Mouse (Mus musculus): ENCODE measurements around the gene Dnph1. TPM values are rescaled to one million over a fixed set of nuclear protein-coding genes. Genes with fewer than 3 reads are reported as not detected.
"Not testable (repeated sequence)": the region's sequence is repeated elsewhere in the genome, so short reads cannot be mapped to it uniquely, and the experiment has no call there.

The Dnph1 gene
- polyA plus RNA-seq, 1 experiment from 2014 or later = 53.1 TPM

DNA sequence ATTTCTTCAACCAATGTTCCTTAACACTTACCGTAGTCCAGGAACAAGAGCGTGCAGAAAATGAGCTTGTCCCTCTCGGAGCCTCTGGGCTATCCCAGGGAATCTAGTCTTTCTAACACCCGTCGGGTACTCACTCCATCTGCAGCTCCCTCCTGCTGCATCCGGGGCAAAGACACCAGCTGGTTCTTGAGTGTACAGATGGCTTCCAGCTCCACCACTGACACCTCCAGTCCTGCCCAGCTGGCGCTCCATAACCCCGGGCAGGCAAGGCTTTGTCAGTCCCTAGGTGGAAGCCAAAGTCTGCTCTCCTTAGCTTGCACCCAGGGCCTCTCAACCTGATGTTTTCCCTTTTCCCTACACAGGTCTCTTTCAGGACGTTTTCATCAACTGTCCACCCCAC lies 28.7 kb upstream of the Dnph1 start:
- no peak overlapping the region for H3K4me3 ChIP-seq
- 74% methylated on average over 9 of the region's 9 CpGs for WGBS
- no peak overlapping the region for H3K9ac ChIP-seq (replicated peaks)
- no peak overlapping the region for H3K4me2 ChIP-seq (replicated peaks)
- H3K36me3 ChIP-seq = peaks cover 82% of the 10 kb centered on the region
- ATAC-seq (ENCODE audit: low FRiP score, low read depth) = no peak
- no peaks in the 10 kb centered on the region for H3K9me3 ChIP-seq
- no peaks in the 10 kb centered on the region for H3K27me3 ChIP-seq
- no peaks in the 10 kb centered on the region for H3K4me1 ChIP-seq
- no peak overlapping the region for H3K27ac ChIP-seq (replicated peaks)

DNA sequence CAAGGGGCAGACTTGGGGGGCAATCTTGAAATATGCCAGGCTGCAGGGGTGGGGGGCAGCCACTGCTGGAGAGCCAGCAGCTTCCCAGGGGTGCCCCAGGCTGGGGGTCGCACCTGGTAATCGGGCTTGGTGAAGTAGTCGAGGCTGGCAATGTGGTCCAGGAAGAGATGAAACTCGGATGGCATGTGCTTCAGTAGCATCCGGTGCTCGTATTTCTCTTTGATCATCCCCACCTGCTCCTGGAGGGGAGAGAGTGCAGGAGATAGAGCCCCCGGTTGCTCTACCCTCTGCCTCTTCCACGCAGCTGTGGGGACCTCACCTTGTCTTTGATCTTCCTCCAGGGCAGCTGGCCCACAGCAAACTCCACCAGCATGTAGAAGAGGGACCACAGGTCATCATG lies 19.9 kb upstream of the Dnph1 start:
- Histone ChIP-seq H3K36me3 (peaks cover 89% of the 10 kb centered on the region), H3K27ac (replicated peaks) (no peak overlapping the region), H3K9ac (replicated peaks) (no peak overlapping the region), H3K27me3 (no peaks in the 10 kb centered on the region), H3K4me3 (no peak overlapping the region), H3K4me1 (peaks cover 5% of the 10 kb centered on the region; the same call in 1 of the 2 replicates), H3K4me2 (replicated peaks) (no peak overlapping the region), H3K9me3 (no peaks in the 10 kb centered on the region)
- 81% methylated on average over 8 of the region's 8 CpGs for WGBS
- ATAC-seq (ENCODE audit: low FRiP score, low read depth) = no peak

DNA sequence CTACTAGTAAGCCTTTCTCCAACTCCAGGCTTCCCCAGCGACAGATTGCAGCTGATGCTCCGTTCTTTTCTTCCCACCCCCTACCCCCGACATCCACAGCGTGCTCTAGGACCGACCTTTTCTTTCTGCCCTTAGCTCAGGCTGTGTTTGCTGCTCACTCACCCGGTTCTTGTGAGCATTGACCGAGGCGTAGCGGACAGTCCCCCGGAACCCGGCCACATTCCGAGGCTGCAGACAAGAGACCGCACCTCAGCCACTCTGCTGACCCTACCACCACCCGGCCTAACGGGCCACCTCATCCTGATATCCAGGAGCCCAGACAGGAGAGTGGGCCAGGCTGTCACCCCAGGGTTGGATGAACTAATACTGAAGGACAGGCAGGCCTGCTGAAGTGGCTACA lies 19.2 kb upstream of the Dnph1 start:
- H3K9me3 ChIP-seq = no peaks in the 10 kb centered on the region
- WGBS = 85% methylated on average over 15 of the region's 15 CpGs
- no peaks in the 10 kb centered on the region for H3K27me3 ChIP-seq
- ATAC-seq (ENCODE audit: low FRiP score, low read depth) = no peak
- H3K36me3 ChIP-seq = peaks cover 84% of the 10 kb centered on the region
- H3K4me2 ChIP-seq (replicated peaks) = no peak overlapping the region
- H3K4me1 ChIP-seq = peaks cover 5% of the 10 kb centered on the region; the same call in 1 of the 2 replicates
- H3K4me3 ChIP-seq = no peak overlapping the region
- no peak overlapping the region for H3K9ac ChIP-seq (replicated peaks)
- H3K27ac ChIP-seq (replicated peaks) = no peak overlapping the region

DNA sequence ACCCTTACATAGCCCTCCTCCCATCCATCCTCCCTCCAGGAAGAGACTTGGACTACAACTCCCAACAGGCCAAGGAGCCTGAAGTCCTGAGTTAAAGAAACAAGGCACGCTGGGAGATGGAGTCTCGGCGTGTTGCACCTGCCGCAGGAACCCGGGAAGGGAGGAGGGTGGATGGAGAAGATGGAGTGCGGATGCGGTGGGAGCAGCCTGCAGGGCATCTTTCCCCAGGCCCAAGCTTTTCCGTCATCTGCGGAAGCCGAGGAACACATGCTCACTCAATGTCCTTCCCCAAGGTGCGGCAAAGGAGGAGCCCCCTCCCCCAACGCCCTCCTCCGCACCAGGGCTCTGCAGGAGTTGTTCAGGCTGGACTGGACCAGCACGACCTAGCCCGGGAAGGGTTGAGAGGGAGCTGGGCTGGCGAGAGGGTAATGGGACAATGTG lies 12.9 kb upstream of the Dnph1 start:
- no peaks in the 10 kb centered on the region for H3K9me3 ChIP-seq
- H3K27me3 ChIP-seq = peaks cover 40% of the 10 kb centered on the region
- peaks cover 41% of the 10 kb centered on the region for H3K4me1 ChIP-seq
- H3K27ac ChIP-seq (replicated peaks) = no peak overlapping the region; the same call in 1 of the 2 replicates
- H3K4me3 ChIP-seq = peak overlapping the region; percentile 41
- H3K36me3 ChIP-seq = peaks cover 27% of the 10 kb centered on the region
- peak overlapping the region; percentile 67 for H3K4me2 ChIP-seq (replicated peaks)
- peak overlapping the region; percentile 59 for H3K9ac ChIP-seq (replicated peaks)
- peak; percentile 47 for ATAC-seq (ENCODE audit: low FRiP score, low read depth)
- 2% methylated on average over 16 of the region's 16 CpGs for WGBS

DNA sequence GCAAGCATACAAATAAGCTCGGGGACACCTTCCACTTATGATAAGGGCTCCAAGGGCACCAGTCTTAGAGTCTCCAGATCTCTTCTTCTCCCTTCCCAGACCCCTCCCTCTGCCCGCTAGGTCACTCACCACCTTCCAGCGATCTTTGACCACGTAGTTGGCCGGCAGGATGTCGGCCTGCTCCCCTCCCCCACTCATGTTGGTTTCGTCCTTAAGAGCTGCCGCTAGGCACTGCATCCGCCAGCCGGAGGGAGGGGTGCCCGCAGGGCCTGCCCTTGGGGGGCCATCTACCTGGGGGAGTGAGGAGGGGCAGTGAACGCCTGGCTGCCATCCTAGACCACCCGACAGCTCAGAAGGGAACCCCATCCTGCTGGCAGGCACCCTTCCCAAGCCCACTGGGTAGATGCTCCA lies 12.5 kb upstream of the Dnph1 start:
- peaks cover 22% of the 10 kb centered on the region for H3K36me3 ChIP-seq
- H3K4me3 ChIP-seq = peak overlapping the region; percentile 41
- no peaks in the 10 kb centered on the region for H3K9me3 ChIP-seq
- peaks cover 44% of the 10 kb centered on the region for H3K27me3 ChIP-seq
- peak; percentile 17; the same call in 1 of the 2 replicates for ATAC-seq (ENCODE audit: low FRiP score, low read depth)
- WGBS = 2% methylated on average over 13 of the region's 13 CpGs
- H3K4me1 ChIP-seq = peaks cover 41% of the 10 kb centered on the region
- H3K4me2 ChIP-seq (replicated peaks) = peak overlapping the region; percentile 67
- no peak overlapping the region; the same call in 1 of the 2 replicates for H3K27ac ChIP-seq (replicated peaks)
- peak overlapping the region; percentile 59 for H3K9ac ChIP-seq (replicated peaks)

DNA sequence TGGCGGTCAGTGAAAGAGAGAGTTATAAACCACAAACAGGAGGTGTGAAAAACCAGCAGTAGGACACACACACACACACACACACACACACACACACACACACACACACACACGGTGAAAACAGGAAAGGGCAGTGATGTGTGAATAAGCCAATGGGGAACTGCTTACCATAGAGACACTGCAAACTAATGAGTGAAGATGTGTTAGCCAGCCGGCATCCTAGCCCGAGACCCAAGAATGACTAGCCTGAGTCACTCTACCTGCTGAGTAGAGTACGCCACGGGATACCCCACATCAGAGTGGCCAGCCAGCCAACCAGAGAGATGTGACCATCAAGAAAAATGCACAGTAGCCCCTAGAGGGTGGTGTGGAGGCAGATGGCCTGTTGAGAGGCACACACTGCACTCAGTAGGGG lies 12.0 kb upstream of the Dnph1 start:
- H3K4me2 ChIP-seq (replicated peaks) = peak overlapping the region; percentile 67
- H3K36me3 ChIP-seq = peaks cover 18% of the 10 kb centered on the region
- no peaks in the 10 kb centered on the region for H3K9me3 ChIP-seq
- peaks cover 46% of the 10 kb centered on the region for H3K27me3 ChIP-seq
- no peak for ATAC-seq (ENCODE audit: low FRiP score, low read depth)
- peak overlapping the region; percentile 59 for H3K9ac ChIP-seq (replicated peaks)
- H3K27ac ChIP-seq (replicated peaks) = no peak overlapping the region; the same call in 1 of the 2 replicates
- H3K4me1 ChIP-seq = peaks cover 41% of the 10 kb centered on the region
- 16% methylated on average over 6 of the region's 6 CpGs for WGBS
- peak overlapping the region; percentile 41 for H3K4me3 ChIP-seq

DNA sequence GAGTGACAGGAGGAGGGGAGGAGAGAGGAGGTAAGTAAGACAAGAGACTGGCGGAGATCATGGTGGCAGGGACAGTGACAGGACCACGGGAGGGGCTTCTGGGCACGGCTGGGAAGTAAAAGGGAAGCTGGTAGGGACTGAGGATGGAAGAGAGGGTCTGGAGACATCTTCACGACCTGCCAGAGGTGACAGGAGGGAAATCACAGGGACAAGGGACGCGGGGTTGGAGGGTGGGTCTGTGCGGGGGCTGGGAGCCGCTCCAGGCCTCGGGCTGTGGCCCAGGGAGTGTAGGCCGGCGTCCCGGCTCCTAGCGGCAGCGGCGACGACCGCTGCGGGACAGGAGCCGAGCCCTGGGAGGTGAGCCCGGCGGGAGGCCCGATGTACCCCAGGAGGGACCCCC lies 9.5 kb upstream of the Dnph1 start:
- peaks cover 41% of the 10 kb centered on the region for H3K4me1 ChIP-seq
- H3K4me3 ChIP-seq = peak overlapping the region; percentile 92
- H3K9ac ChIP-seq (replicated peaks) = peak overlapping the region; percentile 96
- no peaks in the 10 kb centered on the region for H3K36me3 ChIP-seq
- peak overlapping the region; percentile 78 for H3K4me2 ChIP-seq (replicated peaks)
- ATAC-seq (ENCODE audit: low FRiP score, low read depth) = peak; percentile 50
- H3K9me3 ChIP-seq = no peaks in the 10 kb centered on the region
- WGBS = 2% methylated on average over 19 of the region's 22 CpGs
- peak overlapping the region; percentile 25; the same call in 1 of the 2 replicates for H3K27ac ChIP-seq (replicated peaks)
- H3K27me3 ChIP-seq = peaks cover 55% of the 10 kb centered on the region

DNA sequence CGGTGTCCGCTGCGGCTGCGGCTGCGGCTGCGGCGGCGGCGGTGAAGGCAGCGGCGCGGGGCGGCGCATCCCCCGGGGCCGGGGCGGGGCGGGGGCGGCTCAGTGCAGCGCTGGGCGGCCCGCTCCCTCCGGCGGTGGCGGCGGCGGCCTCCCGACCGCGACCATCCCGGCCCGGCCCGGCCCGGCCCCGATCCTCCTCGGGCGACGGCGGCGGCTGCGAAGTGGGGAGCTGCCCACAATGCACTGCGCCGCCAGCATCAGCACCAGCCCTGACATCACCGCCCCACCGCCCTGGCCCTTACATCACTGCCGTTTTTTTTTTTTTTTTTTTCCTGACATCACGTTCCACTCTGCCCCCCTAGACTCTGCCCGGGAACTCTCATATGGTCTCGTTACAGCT lies 9.1 kb upstream of the Dnph1 start, which contains the start of gene Ttbk1:
Gene Ttbk1 (minus strand): TSS at position 245 of the 400 bp plus-strand sequence.
- Histone ChIP-seq H3K4me1 (peaks cover 41% of the 10 kb centered on the region), H3K36me3 (no peaks in the 10 kb centered on the region), H3K9ac (replicated peaks) (peak within 1 kb of the TSS; percentile 96), H3K27ac (replicated peaks) (peak within 1 kb of the TSS; percentile 25; the same call in 1 of the 2 replicates), H3K27me3 (peaks cover 55% of the 10 kb centered on the region), H3K4me3 (peak within 1 kb of the TSS; percentile 92), H3K9me3 (no peaks in the 10 kb centered on the region), H3K4me2 (replicated peaks) (peak within 1 kb of the TSS; percentile 78)
- 1% methylated on average over 12 of the region's 49 CpGs for WGBS
- ATAC-seq (ENCODE audit: low FRiP score, low read depth) = peak; percentile 77

DNA sequence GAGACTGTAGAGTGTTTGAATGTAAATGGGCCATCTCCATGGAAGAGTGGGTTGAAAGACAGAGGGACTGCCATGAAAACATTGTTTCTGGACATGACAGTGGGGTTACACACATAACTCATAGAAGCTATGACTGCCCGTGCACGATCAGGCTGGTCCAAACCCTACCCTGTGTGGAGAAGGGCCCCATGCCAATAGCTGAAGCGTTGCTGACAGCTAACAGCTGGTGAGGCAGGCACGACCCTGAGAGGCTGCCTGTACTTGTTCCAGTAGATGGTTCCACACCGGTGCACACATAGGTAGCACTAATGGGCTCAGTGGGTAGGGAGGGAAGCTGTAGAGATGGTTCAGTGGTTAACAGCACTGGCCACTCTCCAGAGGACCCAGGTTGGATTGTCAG lies 1.0 kb upstream of the Dnph1 start:
- Histone ChIP-seq H3K27ac (replicated peaks) (no peak overlapping the region), H3K9me3 (no peaks in the 10 kb centered on the region), H3K27me3 (peaks cover 22% of the 10 kb centered on the region), H3K36me3 (peaks cover 18% of the 10 kb centered on the region), H3K4me1 (peaks cover 9% of the 10 kb centered on the region; the same call in 1 of the 2 replicates), H3K9ac (replicated peaks) (no peak overlapping the region), H3K4me2 (replicated peaks) (no peak overlapping the region), H3K4me3 (no peak overlapping the region)
- ATAC-seq (ENCODE audit: low FRiP score, low read depth) = no peak
- WGBS = 81% methylated on average over 5 of the region's 5 CpGs

DNA sequence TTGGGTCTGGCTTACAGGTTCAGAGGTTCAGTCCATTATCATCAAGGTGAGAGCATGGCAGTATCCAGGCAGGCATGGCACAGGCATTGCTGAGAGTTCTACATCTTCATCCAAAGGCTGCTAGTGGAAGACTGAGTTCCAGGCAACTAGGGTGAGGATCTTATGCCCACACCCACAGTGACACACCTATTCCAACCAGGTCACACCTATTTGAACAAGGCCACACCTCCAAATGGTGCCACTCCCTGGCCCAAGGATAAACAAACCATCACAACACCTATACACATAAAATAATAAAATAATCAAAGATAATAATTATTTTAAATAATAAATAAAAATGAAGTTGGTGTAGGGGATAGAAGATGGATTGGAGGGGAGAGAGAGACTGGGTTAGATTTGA lies 430 bp upstream of the Dnph1 start:
- Histone ChIP-seq H3K27me3 (peaks cover 22% of the 10 kb centered on the region), H3K36me3 (peaks cover 24% of the 10 kb centered on the region)
- not testable (repeated sequence) for H3K4me2 ChIP-seq (replicated peaks); H3K4me3 ChIP-seq; H3K9ac ChIP-seq (replicated peaks); H3K9me3 ChIP-seq; H3K27ac ChIP-seq (replicated peaks); H3K4me1 ChIP-seq
- 0 out of 2 replicates have a peak, but pooled peaks have one; percentile 1 for ATAC-seq (ENCODE audit: low FRiP score, low read depth)

DNA sequence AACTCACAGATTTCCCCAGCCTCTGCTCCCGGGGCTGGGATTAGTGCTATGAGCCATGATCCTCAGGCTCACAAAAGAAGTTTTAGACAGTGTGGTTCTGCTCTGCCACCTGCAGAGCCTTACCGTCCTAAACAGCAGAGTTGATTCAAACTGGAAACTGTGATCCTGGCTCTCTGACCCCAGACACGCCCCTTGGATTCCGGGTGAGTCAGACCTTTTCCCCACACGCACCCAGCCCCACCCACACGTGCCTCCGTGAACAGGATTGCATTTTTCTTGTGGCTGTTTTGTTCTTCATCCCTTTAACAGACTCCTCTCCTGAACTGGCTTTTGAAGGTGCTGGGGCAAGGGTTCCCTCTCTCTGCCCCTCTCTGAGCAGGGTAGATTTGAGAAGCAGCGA lies 1.4 kb downstream of the Dnph1 start:
- Histone ChIP-seq H3K27me3 (peaks cover 18% of the 10 kb centered on the region), H3K4me2 (replicated peaks) (no peak overlapping the region), H3K36me3 (peaks cover 37% of the 10 kb centered on the region), H3K27ac (replicated peaks) (no peak overlapping the region), H3K4me1 (peaks cover 9% of the 10 kb centered on the region; the same call in 1 of the 2 replicates), H3K9me3 (no peaks in the 10 kb centered on the region), H3K4me3 (no peak overlapping the region), H3K9ac (replicated peaks) (no peak overlapping the region)
- WGBS = 65% methylated on average over 8 of the region's 8 CpGs
- no peak for ATAC-seq (ENCODE audit: low FRiP score, low read depth)

DNA sequence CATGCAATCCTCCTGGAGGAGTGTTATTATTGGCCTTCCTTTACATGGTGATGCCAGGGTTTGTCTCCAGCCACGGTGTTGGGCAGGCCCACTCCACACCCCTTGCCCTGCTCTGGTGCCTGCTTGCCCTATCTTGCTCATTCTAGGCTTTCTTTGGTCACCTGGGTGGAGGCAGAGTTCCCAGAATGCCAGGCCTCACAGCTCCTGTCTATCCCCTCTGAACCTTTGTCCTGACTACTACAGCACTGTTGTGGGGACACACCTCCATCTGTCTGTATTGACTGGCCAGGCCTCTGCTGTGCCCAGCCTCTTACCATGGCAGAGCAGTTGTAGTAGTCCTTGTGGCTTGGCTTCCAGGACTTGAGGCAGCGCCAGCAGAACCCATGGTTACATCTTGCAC lies 6.3 kb downstream of the Dnph1 start:
- H3K4me1 ChIP-seq = 0 out of 2 replicates have a peak, but pooled peaks cover under 1% of the 10 kb centered on the region
- H3K9ac ChIP-seq (replicated peaks) = no peak overlapping the region
- no peak for ATAC-seq (ENCODE audit: low FRiP score, low read depth)
- no peak overlapping the region for H3K27ac ChIP-seq (replicated peaks)
- H3K4me3 ChIP-seq = no peak overlapping the region
- WGBS = 86% methylated on average over 2 of the region's 2 CpGs
- no peak overlapping the region for H3K4me2 ChIP-seq (replicated peaks)
- no peaks in the 10 kb centered on the region; the same call in 1 of the 2 replicates for H3K27me3 ChIP-seq
- H3K36me3 ChIP-seq = peaks cover 41% of the 10 kb centered on the region
- H3K9me3 ChIP-seq = no peaks in the 10 kb centered on the region

All from midbrain, embryonic 12.5 days (tissue).